Mouse (Mus musculus): ENCODE results near the gene Dock9.

- TF ChIP-seq CTCF (conservative IDR thresholded peaks at IDR 0.05; ENCODE audit: low read length): no peak
- TF ChIP-seq NANOG (IDR thresholded peaks at IDR 0.05; ENCODE audit: borderline replicate concordance, low read length): no peak
Observed at GRCm38 (mm10) chr14:121516881-121517280, 280.8 kb downstream of the Dock9 start.
